Mouse (Mus musculus): ENCODE data around the gene Gmps. TPM values are rescaled to one million over a fixed set of nuclear protein-coding genes. Genes with fewer than 3 reads are reported as not detected.

Gene Gmps
- polyA plus RNA-seq (2015; fragmentation: Nextera tagmentation; extraction: Ambion mirVana): 22.5 and 24.8 TPM in 2 replicates

GRCm38 (mm10) chr3:63975955-63976908 lies at the start of gene Gmps:
Gene Gmps, plus strand, starts transcription at chr3:63976106.

GRCm38 (mm10) chr3:63928878-63929859 lies 46.7 kb upstream of the Gmps start, which contains the start of gene E130311K13Rik:
Gene E130311K13Rik, minus strand, starts transcription at chr3:63929472.

GRCm38 (mm10) chr3:63964100-63964921 lies 11.6 kb upstream of the Gmps start, which contains the start of gene Slc33a1:
Gene Slc33a1, minus strand, starts transcription at chr3:63964768.

Other genes with a start within 250 kb of the Gmps start
- 0.02 TPM in 1 of 2 replicates, not detected in the other for gene Plch1, start 76.6 kb upstream of the Gmps start, polyA plus RNA-seq (2015; fragmentation: Nextera tagmentation; extraction: Ambion mirVana)
- 3.3 and 3.6 TPM in 2 replicates for gene E130311K13Rik, start 46.6 kb upstream of the Gmps start, polyA plus RNA-seq (2015; fragmentation: Nextera tagmentation; extraction: Ambion mirVana)
- gene Slc33a1, start 11.3 kb upstream of the Gmps start, polyA plus RNA-seq (2015; fragmentation: Nextera tagmentation; extraction: Ambion mirVana): 8.1 and 8.7 TPM in 2 replicates
- gene Vmn2r1, start 105.4 kb downstream of the Gmps start, polyA plus RNA-seq (2015; fragmentation: Nextera tagmentation; extraction: Ambion mirVana): not detected in 2 replicates
- gene Vmn2r2, start 165.8 kb downstream of the Gmps start, polyA plus RNA-seq (2015; fragmentation: Nextera tagmentation; extraction: Ambion mirVana): not detected in 2 replicates